Mouse (Mus musculus) gastrocnemius, adult 18-20 months (tissue): ENCODE measurements around the gene H2al1h. TPM values are rescaled to one million over a fixed set of nuclear protein-coding genes. Genes with fewer than 3 reads are reported as not detected.
"Not testable (repeated sequence)": the region's sequence is repeated elsewhere in the genome, so short reads cannot be mapped to it uniquely, and the experiment has no call there.

Experiments
- DNase-seq: peaks from one replicate; pipeline ENCODE4 v3.0.0; 2021; ENCODE audit warnings: low spot score
- long read RNA-seq, 2 experiments: library from polyadenylated mRNA; stranded (forward); transcript quantifications; one replicate each; pipeline ENCODE4 v2.0.0; 2021
- total RNA-seq, 2 experiments: library from RNA; stranded (reverse); gene quantifications; 2 replicates each; pipeline ENCODE4 v1.2.3; 2021

H2al1h gene
- total RNA-seq: not detected
- long read RNA-seq, experiment 1: 0 reads
- long read RNA-seq, experiment 2: 0 reads

- not testable (repeated sequence) for DNase-seq
These were observed at the start of gene H2al1h for GRCm38 (mm10) chrX:11321192-11321591. TSS of gene H2al1h (plus strand) at chrX:11321492.

GRCm38 (mm10) chrX:11273190-11273589 is 48.1 kb upstream of the H2al1h start:
- DNase-seq: no peak

- DNase-seq: no peak
These were observed 44.2 kb upstream of the H2al1h start for GRCm38 (mm10) chrX:11277083-11277482.

GRCm38 (mm10) chrX:11280741-11281140 is 40.6 kb upstream of the H2al1h start:
- no peak for DNase-seq

GRCm38 (mm10) chrX:11288306-11288882 is 32.9 kb upstream of the H2al1h start:
- DNase-seq: peak; percentile 0

- DNase-seq: no peak
These were observed 32.0 kb upstream of the H2al1h start for GRCm38 (mm10) chrX:11289244-11289643.

- DNase-seq: not testable (repeated sequence)
These were observed 22.3 kb upstream of the H2al1h start, which contains the start of gene H2al1a for GRCm38 (mm10) chrX:11298957-11299356. TSS of gene H2al1a (plus strand) at chrX:11299257.

- DNase-seq: not testable (repeated sequence)
These were observed 19.2 kb upstream of the H2al1h start, which contains the start of gene H2al1b for GRCm38 (mm10) chrX:11302132-11302531. TSS of gene H2al1b (plus strand) at chrX:11302432.

GRCm38 (mm10) chrX:11305355-11305754 is 15.9 kb upstream of the H2al1h start, which contains the start of gene H2al1c:
TSS of gene H2al1c (plus strand) at chrX:11305655.
- DNase-seq: not testable (repeated sequence)

GRCm38 (mm10) chrX:11308524-11308923 is 12.8 kb upstream of the H2al1h start, which contains the start of gene H2al1d:
TSS of gene H2al1d (plus strand) at chrX:11308824.
- not testable (repeated sequence) for DNase-seq

- not testable (repeated sequence) for DNase-seq
These were observed 9.7 kb upstream of the H2al1h start, which contains the start of gene H2al1e for GRCm38 (mm10) chrX:11311634-11312033. TSS of gene H2al1e (plus strand) at chrX:11311934.

- not testable (repeated sequence) for DNase-seq
These were observed 6.4 kb upstream of the H2al1h start, which contains the start of gene H2al1f for GRCm38 (mm10) chrX:11314858-11315257. TSS of gene H2al1f (plus strand) at chrX:11315158.

- DNase-seq: not testable (repeated sequence)
These were observed 3.3 kb upstream of the H2al1h start, which contains the start of gene H2al1g for GRCm38 (mm10) chrX:11317956-11318355. TSS of gene H2al1g (plus strand) at chrX:11318256.

GRCm38 (mm10) chrX:11324359-11324758 is 3.1 kb downstream of the H2al1h start, which contains the start of gene H2al1i:
TSS of gene H2al1i (plus strand) at chrX:11324659.
- not testable (repeated sequence) for DNase-seq

GRCm38 (mm10) chrX:11327522-11327921 is 6.2 kb downstream of the H2al1h start, which contains the start of gene H2al1j:
TSS of gene H2al1j (plus strand) at chrX:11327822.
- not testable (repeated sequence) for DNase-seq

GRCm38 (mm10) chrX:11345762-11346161 is 24.5 kb downstream of the H2al1h start:
- DNase-seq: no peak

GRCm38 (mm10) chrX:11346756-11347155 is 25.5 kb downstream of the H2al1h start:
- DNase-seq: no peak

GRCm38 (mm10) chrX:11360823-11361222 is 39.5 kb downstream of the H2al1h start:
- DNase-seq: no peak

- no peak for DNase-seq
These were observed 40.0 kb downstream of the H2al1h start for GRCm38 (mm10) chrX:11361261-11361660.

- no peak for DNase-seq
These were observed 42.6 kb downstream of the H2al1h start for GRCm38 (mm10) chrX:11363890-11364289.

- DNase-seq: no peak
These were observed 43.9 kb downstream of the H2al1h start for GRCm38 (mm10) chrX:11365151-11365550.
